Mouse (Mus musculus): Measurements from ENCODE around the gene Slc39a11.

- TF ChIP-seq CTCF (IDR thresholded peaks at IDR 0.05; ENCODE audit: extremely low read depth, insufficient read length, insufficient replicate concordance, low read depth, low read length) = no peak
- TF ChIP-seq POLR2A (IDR thresholded peaks at IDR 0.05; ENCODE audit: low read depth, low read length) = no peak
These were observed 311.3 kb downstream of the Slc39a11 start for GRCm38 (mm10) chr11:113338581-113338980.

All from small intestine, adult 2 months (tissue).